Mouse (Mus musculus): ENCODE measurements at regions not wholly inside any gene's neighbourhood (a gene's known extent, or its start where the extent isn't known, plus 50 kb on each side); places are given as distances from the start of the nearest gene placed in this dataset.

DNA sequence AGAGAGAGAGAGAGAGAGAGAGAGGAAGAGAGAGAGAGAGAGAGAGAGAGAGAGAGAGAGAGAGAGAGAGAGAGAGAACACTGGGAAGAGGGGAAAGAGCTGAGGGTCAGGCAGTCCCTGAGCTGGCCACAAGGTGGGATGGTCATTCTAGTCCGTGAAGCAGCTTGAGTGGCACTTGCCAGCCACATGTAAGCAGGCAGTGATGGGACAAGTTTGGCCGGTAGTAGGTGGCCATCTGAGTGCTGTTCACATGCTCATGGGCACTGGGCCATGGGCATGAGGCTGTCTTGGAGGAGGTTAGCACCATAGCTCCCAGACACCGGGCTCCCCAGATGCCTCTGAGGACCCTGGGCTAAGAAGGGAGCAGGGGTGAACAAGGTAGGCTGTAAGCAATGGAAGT, 106.7 kb upstream of the Ctbp2 start:
- TF ChIP-seq CTCF (IDR thresholded peaks at IDR 0.05; ENCODE audit: low read depth, low read length) (no peak), POLR2A (IDR thresholded peaks at IDR 0.05; ENCODE audit: extremely low read depth, insufficient read depth, low read length) (no peak)
